Mouse (Mus musculus) lung, postnatal 0 days (tissue): Measurements from ENCODE around the gene Sdcbp2. TPM values are rescaled to one million over a fixed set of nuclear protein-coding genes. Genes with fewer than 3 reads are reported as not detected.

Experiments used
- ATAC-seq: fragments of 200-750 bp; cut with Nextera tagmentation; 2 replicates; pipeline ENCODE4 v1.8.0; 2017; ENCODE audit warnings: moderate library complexity
- DNase-seq: peaks from one replicate; pipeline ENCODE4 v3.0.0-alpha.2; 2016; ENCODE audit warnings: low spot score
- H3K27ac ChIP-seq: fragments of 300-500 bp; sonication (generic); 2 replicates; pipeline ENCODE4 v1.5.1; 2014; ENCODE audit warnings: antibody characterized with exemption, mild to moderate bottlenecking, low read length, mixed read lengths
- H3K27me3 ChIP-seq: fragments of 300-500 bp; sonication (generic); replicated peaks from 2 replicates; pipeline ENCODE4 v1.6.1; 2014; ENCODE audit warnings: low read length, mixed read lengths; ENCODE audit not compliant: insufficient read depth
- H3K36me3 ChIP-seq: fragments of 300-500 bp; sonication (generic); 2 replicates; pipeline ENCODE4 v1.6.1; 2014; ENCODE audit warnings: low read length, mixed read lengths; ENCODE audit not compliant: insufficient read depth
- H3K4me1 ChIP-seq: fragments of 300-500 bp; sonication (generic); 2 replicates; pipeline ENCODE4 v1.6.1; 2014; ENCODE audit warnings: antibody characterized with exemption, low read depth, low read length, mixed read lengths; ENCODE audit not compliant: insufficient read depth
- H3K4me2 ChIP-seq: fragments of 300-500 bp; sonication (generic); replicated peaks from 2 replicates; pipeline ENCODE4 v1.6.1; 2014; ENCODE audit warnings: low read depth, mild to moderate bottlenecking, low read length, moderate library complexity, mixed read lengths
- H3K4me3 ChIP-seq: fragments of 300-500 bp; sonication (generic); 2 replicates; pipeline ENCODE4 v1.5.1; 2014; ENCODE audit warnings: low read depth, low read length
- H3K9ac ChIP-seq: fragments of 300-500 bp; sonication (generic); replicated peaks from 2 replicates; pipeline ENCODE4 v1.6.1; 2014; ENCODE audit warnings: low read depth, mild to moderate bottlenecking
- H3K9me3 ChIP-seq: fragments of 300-500 bp; sonication (generic); 2 replicates; pipeline ENCODE4 v1.6.1; 2016; ENCODE audit warnings: low read length, mixed read lengths
- CTCF ChIP-seq: IDR thresholded peaks from 2 replicates; pipeline ENCODE4 v1.5.1; 2016; ENCODE audit warnings: antibody characterized with exemption, mild to moderate bottlenecking
- EP300 ChIP-seq: IDR thresholded peaks from 2 replicates; pipeline ENCODE4 v1.6.1; 2016; ENCODE audit warnings: antibody characterized with exemption, mild to moderate bottlenecking, control low read depth
- WGBS: fragments of 180-500 bp; shearing (Covaris S2); extraction: QIAGEN DNeasy Blood & Tissue Kit; methylation state at CpG from one replicate; pipeline ENCODE4 v1.1.7; 2014; 5-methylcytosine and 5-hydroxymethylcytosine counted together
- polyA plus RNA-seq: library from polyadenylated mRNA; unstranded; fragments of >200 nt; fragmentation: Nextera tagmentation; extraction: Ambion mirVana; gene quantifications from 2 replicates; pipeline ENCODE4 v1.2.1, GENCODE M21; 2015

The Sdcbp2 gene
- polyA plus RNA-seq, 1 experiment from 2014 or later: 2.5 TPM

DNA sequence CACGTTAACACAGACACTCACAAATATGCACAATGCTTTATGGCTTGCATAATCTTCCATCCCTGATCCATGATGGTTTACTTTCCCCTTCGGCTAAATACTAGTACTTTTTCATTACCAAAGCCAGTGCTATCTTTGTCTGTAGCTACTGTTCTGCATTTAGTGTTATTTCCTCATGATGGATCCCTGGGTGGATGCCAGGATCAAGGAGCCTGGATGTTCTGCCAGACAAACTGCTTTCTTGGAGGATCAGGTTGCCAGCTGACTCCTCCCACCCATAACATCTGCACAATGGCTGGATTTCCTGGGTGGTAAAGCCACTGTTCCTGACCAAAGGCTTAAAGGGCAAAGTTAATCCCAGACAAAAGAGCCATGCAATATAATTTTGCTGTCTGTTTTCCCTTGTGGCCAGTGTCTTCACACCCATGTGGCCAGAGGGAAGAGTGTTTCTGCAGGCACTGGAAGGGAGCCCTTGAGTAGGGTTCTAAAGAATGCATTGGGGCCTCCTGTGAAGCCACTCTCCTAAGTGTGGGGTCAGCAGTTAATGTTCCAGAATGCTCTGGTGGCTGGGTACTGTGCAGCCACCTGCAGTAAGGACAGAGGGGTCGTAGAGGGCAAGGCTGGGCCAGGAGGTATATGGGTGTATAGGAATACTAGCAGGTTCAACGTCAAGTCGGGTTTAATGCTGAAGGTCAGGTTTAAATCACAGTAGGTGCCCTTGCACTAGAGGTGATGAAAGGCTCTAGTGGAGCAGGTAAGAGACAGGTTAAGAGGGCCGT is 44.3 kb downstream of the Sdcbp2 start:
- Histone ChIP-seq H3K4me3 (no peak overlapping the region), H3K36me3 (no peaks in the 10 kb centered on the region), H3K9ac (no peak overlapping the region), H3K4me1 (no peaks in the 10 kb centered on the region), H3K27ac (no peak overlapping the region), H3K4me2 (no peak overlapping the region), H3K27me3 (no peaks in the 10 kb centered on the region), H3K9me3 (no peaks in the 10 kb centered on the region)
- DNase-seq (no peak), ATAC-seq (no peak)
- TF ChIP-seq EP300 (no peak), CTCF (no peak)
- 64% methylated on average over 6 of the region's 6 CpGs for WGBS

DNA sequence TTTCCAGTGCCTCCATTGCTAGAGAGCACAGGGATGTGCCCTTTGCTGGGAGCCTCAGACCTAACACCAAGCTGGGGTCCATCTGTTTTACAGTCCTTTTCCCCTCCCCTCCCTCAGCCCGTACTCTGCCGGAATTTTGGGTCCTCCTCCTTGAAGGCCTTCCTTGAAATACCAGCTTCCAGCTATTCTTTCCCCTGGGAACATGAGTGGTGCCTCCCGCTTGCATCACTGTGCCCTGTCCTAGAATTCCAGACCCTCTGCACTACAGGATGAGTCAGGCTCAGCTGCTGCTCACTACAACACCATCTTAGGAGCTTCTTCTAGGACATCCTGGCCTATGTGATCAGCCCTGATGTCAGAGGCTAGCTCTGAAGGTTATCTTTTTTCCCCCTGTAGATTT is 51.4 kb downstream of the Sdcbp2 start:
- Histone ChIP-seq H3K36me3 (no peaks in the 10 kb centered on the region), H3K4me1 (no peaks in the 10 kb centered on the region), H3K4me2 (no peak overlapping the region), H3K27ac (no peak overlapping the region), H3K9me3 (no peaks in the 10 kb centered on the region), H3K4me3 (no peak overlapping the region), H3K27me3 (no peaks in the 10 kb centered on the region), H3K9ac (no peak overlapping the region)
- TF ChIP-seq EP300 (no peak), CTCF (no peak)
- ATAC-seq: no peak
- DNase-seq: no peak
- WGBS: 44% methylated on average over 3 of the region's 3 CpGs

DNA sequence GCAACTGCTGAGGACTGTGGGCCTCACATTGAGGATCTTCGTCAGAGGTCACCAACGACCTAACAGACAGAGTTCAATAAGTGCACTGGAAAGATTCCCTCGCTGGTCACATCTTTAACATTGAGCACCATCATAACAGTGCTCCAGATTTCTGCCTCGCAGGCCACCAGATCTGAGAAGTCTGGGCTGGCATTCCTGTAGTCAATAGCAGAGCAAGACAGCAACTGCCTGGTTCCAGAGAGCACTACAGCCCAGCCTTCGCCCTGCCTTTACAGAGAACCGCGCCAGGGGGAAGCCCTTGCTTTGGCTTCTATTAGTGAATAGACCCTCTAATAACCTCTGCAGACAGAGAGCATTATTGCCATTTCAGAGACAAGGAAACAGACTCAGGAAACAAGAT is 53.9 kb downstream of the Sdcbp2 start:
- Histone ChIP-seq H3K27ac (no peak overlapping the region), H3K9ac (no peak overlapping the region), H3K4me1 (no peaks in the 10 kb centered on the region), H3K4me3 (no peak overlapping the region), H3K9me3 (no peaks in the 10 kb centered on the region), H3K4me2 (no peak overlapping the region), H3K27me3 (peaks cover 1% of the 10 kb centered on the region; the same call in 1 of the 2 replicates), H3K36me3 (no peaks in the 10 kb centered on the region)
- no peak for ATAC-seq
- no peak for DNase-seq
- 87% methylated on average over 7 of the region's 7 CpGs for WGBS
- TF ChIP-seq EP300: no peak
- no peak for TF ChIP-seq CTCF

DNA sequence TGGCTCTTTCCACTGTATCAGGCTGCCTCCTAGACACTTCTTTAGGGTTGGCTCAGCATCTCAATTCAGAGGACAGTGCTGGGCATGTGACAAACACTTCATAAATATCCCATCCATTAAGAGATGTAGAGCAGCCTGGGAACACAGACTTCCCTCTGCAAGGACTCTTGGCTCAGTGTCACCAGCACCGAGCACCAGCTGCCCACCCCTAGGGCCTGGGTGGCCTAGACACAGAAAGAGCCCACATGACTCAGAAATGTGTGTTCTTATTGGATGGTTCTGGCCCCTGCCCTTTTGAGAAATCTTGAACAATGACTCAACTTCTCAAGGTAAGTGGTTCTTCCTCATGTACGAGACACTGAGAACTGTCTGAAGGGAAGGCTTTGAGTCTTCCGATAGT is 55.6 kb downstream of the Sdcbp2 start:
- DNase-seq: no peak
- H3K4me2 ChIP-seq: no peak overlapping the region
- H3K9me3 ChIP-seq: no peaks in the 10 kb centered on the region
- H3K9ac ChIP-seq: no peak overlapping the region
- no peaks in the 10 kb centered on the region for H3K36me3 ChIP-seq
- H3K27ac ChIP-seq: no peak overlapping the region
- H3K27me3 ChIP-seq: peaks cover 17% of the 10 kb centered on the region; the same call in 1 of the 2 replicates
- TF ChIP-seq CTCF: no peak
- no peaks in the 10 kb centered on the region for H3K4me1 ChIP-seq
- H3K4me3 ChIP-seq: no peak overlapping the region
- no peak for ATAC-seq
- WGBS: 73% methylated on average over 3 of the region's 3 CpGs

DNA sequence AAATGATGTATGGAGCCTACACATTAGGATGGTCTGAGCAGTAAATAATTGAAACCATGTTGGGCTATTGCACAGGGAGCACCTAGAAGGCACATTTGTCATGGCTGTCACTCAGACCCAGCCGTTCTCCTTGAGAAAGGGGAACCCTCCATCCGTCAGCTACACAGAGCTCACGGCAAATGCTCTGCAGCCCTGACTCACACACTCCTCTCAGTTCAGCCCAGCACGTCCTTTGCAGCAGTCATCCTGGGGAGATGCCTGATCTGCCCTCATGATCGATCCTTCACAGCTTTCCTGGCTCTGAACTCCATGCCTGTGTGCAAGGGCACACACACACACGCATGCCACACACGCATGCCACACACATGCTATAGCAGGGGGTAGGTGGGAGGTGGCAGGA is 56.9 kb downstream of the Sdcbp2 start:
- no peak overlapping the region for H3K9ac ChIP-seq
- DNase-seq (no peak), ATAC-seq (no peak)
- H3K27ac ChIP-seq: no peak overlapping the region
- H3K9me3 ChIP-seq: no peaks in the 10 kb centered on the region
- no peaks in the 10 kb centered on the region for H3K36me3 ChIP-seq
- no peak for TF ChIP-seq CTCF
- no peak for TF ChIP-seq EP300
- H3K4me1 ChIP-seq: no peaks in the 10 kb centered on the region
- 67% methylated on average over 7 of the region's 7 CpGs for WGBS
- peaks cover 21% of the 10 kb centered on the region; the same call in 1 of the 2 replicates for H3K27me3 ChIP-seq
- no peak overlapping the region for H3K4me3 ChIP-seq
- H3K4me2 ChIP-seq: no peak overlapping the region

DNA sequence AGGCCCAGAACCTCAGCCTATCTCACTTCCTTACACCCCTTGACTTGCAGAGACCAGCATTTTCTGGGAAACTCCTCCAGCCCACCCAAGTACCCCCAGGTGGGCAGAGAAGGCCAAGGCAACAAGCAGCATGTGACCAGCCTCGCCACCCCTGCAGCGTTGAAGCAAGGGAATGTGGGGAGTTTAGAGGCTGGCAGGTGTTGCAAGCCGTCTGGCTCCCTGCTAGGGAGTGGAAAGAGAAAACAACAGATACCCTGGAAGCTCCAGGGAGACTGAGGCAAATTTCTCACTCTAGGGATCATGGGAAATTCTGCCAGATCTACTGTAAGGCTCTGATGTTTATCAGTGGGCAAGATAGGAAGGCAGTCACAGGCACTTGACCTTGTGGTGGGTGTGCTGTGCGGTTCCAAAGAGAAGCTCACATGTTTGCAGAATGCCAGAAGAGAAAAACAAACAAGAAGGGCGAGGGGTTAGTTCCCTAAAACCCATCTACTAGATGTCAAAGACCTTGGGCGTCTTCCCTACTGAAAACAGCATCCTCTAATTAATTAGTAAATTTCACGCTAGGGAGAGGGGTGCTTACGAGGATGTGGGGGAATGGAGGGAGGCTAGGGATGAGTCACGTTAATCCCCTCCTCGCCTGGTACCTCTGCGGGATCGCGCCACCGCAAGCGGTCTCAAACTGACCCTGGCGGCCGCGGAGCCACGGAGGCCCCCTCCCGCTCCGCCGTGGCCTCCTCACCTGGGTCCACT is 59.2 kb downstream of the Sdcbp2 start:
- no peak overlapping the region for H3K27ac ChIP-seq
- WGBS: 5% methylated on average over 22 of the region's 22 CpGs
- H3K9ac ChIP-seq: no peak overlapping the region
- no peaks in the 10 kb centered on the region for H3K36me3 ChIP-seq
- peaks cover 21% of the 10 kb centered on the region; the same call in 1 of the 2 replicates for H3K27me3 ChIP-seq
- DNase-seq (no peak), ATAC-seq (no peak)
- no peak for TF ChIP-seq EP300
- TF ChIP-seq CTCF: no peak
- no peaks in the 10 kb centered on the region for H3K9me3 ChIP-seq
- H3K4me2 ChIP-seq: peak overlapping the region; percentile 94
- peak overlapping the region; percentile 53 for H3K4me3 ChIP-seq
- no peaks in the 10 kb centered on the region for H3K4me1 ChIP-seq
